Mouse (Mus musculus): ENCODE measurements around the gene Crygb. TPM values are rescaled to one million over a fixed set of nuclear protein-coding genes. Genes with fewer than 3 reads are reported as not detected.
"Not testable (repeated sequence)": the region's sequence is repeated elsewhere in the genome, so short reads cannot be mapped to it uniquely, and the experiment has no call there.

Gene Crygb
- polyA plus RNA-seq, 2 experiments from 2014 or later: not detected

DNA sequence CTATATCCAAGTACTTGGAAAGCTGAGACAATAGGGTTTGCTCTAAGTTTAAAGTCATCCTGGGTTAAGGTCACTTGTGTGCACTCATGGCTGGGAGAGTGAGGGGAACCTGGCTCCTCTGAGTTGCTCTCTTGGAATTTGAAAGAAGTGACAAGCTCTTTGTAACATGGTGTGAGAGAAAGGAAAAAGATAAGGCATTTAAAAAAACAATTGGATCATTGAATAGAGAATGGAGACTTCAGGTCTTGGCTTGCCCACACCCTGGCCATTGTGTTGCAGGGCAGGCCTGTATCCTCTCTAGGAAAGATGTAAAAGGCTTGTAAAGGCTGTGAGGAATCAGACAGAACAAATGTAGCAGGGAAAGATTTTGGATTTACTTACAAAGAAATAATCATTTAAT lies 14.2 kb downstream of the Crygb start:
- no peak for ATAC-seq

- ATAC-seq: no peak
These were observed 17.9 kb downstream of the Crygb start for GRCm38 (mm10) chr1:65064201-65064600.

DNA sequence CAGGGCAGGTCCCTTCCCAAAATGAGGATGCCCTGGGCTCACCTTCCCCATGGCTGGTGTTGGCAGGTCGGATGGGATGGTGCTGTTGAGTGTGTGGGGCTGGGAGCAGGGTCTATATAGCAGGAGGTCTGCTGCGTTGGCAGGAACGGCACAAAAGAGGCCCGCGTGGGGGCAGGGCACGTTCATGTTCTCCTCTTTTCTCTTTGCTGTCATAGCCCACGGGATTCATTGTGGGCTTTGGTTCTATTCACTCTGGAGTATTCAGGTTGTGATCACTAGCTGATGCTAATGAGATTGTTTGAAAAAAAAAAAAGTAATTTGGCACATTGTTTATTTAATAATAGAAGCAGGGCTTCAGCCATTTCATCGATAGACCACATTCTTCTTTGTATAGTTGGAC lies 18.7 kb downstream of the Crygb start, which contains the start of gene Crygd:
Crygd (minus strand) TSS at position 101 of the 400 bp plus-strand sequence.
- no peak for ATAC-seq

DNA sequence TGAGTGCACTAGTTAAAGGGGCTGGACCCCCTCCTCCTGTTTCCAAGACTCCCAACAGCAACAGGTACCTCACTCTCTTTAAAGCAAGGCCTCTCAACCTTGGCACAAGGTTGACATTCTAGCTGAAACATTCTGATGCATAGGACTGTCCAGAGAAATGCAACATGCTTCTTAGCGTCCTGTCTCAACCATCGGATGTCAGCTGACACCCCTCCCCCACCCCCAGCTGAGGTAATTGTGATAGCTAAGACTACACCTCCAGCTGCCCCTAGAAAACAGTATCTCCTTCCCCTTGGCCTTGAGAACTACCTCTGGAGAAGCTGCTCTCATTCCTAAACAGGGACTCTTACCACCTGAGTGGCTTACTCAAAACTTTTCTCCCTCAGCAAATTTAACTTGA lies 29.9 kb downstream of the Crygb start:
- no peak for ATAC-seq

GRCm38 (mm10) chr1:65051696-65052095 lies 30.4 kb downstream of the Crygb start:
- no peak for ATAC-seq

GRCm38 (mm10) chr1:65050952-65051351 lies 31.1 kb downstream of the Crygb start, which contains the start of gene Cryge:
Gene Cryge, minus strand, starts transcription at chr1:65051149.
- not testable (repeated sequence) for ATAC-seq

- no peak for ATAC-seq
These were observed 33.3 kb downstream of the Crygb start for GRCm38 (mm10) chr1:65048781-65049180.

GRCm38 (mm10) chr1:65046401-65047109 lies 35.5 kb downstream of the Crygb start:
- ATAC-seq: no peak

DNA sequence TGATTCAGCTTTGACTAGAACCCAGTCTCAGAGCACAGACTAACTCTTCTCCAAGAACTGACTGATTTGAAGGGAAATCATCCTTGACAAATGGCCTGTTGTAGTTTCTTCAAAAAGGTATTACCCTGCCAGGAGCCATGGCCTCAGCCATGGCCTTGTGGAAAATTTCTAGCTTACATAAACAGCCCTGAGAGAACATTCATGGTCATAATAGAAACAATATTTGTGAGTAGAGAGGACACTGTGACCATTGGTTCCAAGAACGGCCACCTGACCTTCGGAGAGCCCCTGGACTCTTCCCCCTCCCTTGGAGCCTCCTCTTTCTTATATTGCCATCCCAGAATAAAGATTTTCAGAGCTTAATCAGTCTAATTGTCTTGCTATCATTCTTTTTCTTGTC lies 38.7 kb downstream of the Crygb start:
- no peak for ATAC-seq

GRCm38 (mm10) chr1:65041837-65042236 lies 40.3 kb downstream of the Crygb start:
- no peak for ATAC-seq

GRCm38 (mm10) chr1:65040806-65041205 lies 41.3 kb downstream of the Crygb start:
- no peak for ATAC-seq

DNA sequence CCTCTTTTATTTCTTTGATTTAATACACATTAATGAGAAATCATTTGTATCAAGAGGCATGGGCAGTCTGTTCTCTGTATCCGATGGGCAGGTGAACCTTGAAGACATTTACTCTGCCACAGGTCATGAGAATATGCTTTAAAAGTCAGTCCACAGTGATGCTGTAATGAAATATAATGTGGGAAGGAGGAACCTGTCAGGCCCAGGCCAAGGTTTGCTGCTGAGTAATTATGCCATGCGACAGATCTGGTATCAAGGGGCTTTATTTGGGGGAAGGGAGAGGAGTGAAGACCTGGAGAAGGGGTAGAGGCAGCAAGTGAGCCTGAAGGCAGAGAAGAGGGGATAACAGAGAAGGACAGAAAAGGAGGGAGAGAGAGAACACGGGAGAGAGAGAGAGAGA lies 42.4 kb downstream of the Crygb start:
- no peak for ATAC-seq

- ATAC-seq: no peak
These were observed 44.5 kb downstream of the Crygb start for GRCm38 (mm10) chr1:65037542-65037941.

GRCm38 (mm10) chr1:65035513-65035912 lies 46.6 kb downstream of the Crygb start:
- ATAC-seq: no peak

GRCm38 (mm10) chr1:65032641-65033040 lies 49.4 kb downstream of the Crygb start, which contains the start of gene Akr1cl:
Gene Akr1cl, minus strand, starts transcription at chr1:65032759.
- ATAC-seq: no peak

Other genes starting within 250 kb of the Crygb start
- 10 to 100 TPM in 1 of 2 experiments, 1 to 10 TPM in 1; 7.8 to 11.2 TPM for gene Plekhm3, start 125.5 kb downstream of the Crygb start, polyA plus RNA-seq (2017; shearing (Covaris generic))
- under 1 TPM in 1 of 2 experiments, not detected in 1; 0.31 TPM for gene Akr1cl, start 49.5 kb downstream of the Crygb start, polyA plus RNA-seq (2017; shearing (Covaris generic))
- not detected for gene Cryge, start 31.1 kb downstream of the Crygb start, polyA plus RNA-seq (2017; shearing (Covaris generic))
- not detected for gene Crygd, start 18.8 kb downstream of the Crygb start, polyA plus RNA-seq (2017; shearing (Covaris generic))
- gene Crygc, start 8.6 kb downstream of the Crygb start, polyA plus RNA-seq (2017; shearing (Covaris generic)): not detected
- not detected for gene Cryga, start 21.1 kb upstream of the Crygb start, polyA plus RNA-seq (2017; shearing (Covaris generic))
- gene Gm28845, start 37.3 kb upstream of the Crygb start, polyA plus RNA-seq (2017; shearing (Covaris generic)): not detected
- not detected for gene D630023F18Rik, start 40.9 kb upstream of the Crygb start, polyA plus RNA-seq (2017; shearing (Covaris generic))
- 10 to 100 TPM in 1 of 2 experiments, 1 to 10 TPM in 1; 7.9 to 10.2 TPM for gene Idh1, start 104.2 kb upstream of the Crygb start, polyA plus RNA-seq (2017; shearing (Covaris generic))
- gene Pikfyve, start 104.4 kb upstream of the Crygb start, polyA plus RNA-seq (2017; shearing (Covaris generic)): 10 to 100 TPM; 11.8 to 13.6 TPM
- gene Pth2r, start 199.8 kb upstream of the Crygb start, polyA plus RNA-seq (2017; shearing (Covaris generic)): not detected